Mouse (Mus musculus): ENCODE results near the gene Pik3c2g.

DNA sequence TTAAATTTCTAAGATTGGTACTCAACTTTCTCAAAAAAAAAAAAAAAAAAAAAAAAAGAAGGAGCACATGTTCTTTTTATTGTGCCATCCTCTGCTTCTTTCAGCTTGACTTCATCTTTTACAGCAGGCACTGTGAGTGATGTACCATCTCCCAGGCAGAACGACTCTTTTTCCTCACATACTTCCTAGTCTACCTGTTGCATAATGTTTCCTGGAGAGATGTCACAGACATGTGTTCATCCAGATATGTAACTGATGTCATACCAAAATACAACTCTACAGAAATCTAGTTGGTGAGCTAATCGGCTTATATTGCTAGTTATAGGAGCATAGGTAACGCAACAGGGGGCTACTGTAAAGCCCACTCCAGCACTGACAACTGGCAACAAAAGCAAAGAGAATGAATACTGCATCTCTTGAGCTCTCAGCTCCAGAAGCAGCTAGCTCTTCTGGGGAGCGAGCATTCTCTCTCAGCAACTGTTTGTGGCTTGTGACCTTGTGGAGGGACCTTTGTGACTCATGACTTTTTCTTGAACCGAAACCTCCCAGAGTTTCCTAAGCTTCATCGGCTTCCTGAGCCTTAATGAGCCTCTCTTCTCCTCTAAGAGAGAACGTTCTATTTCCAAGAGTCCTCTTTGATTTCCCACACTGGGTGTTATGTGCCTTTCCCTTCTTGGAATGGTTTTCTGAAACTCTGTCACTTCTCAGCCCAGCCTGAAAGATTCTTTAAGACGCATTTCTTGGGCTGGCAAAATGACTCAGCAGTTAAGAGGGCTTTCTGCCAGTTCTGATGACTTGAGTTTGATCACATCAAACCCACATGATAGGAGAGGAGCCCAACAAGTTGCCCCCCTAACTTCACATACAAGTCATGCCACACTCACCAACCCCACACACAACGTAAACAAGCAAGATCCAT, 148.9 kb downstream of the Pik3c2g start:
- TF ChIP-seq CTCF (IDR thresholded peaks at IDR 0.05; ENCODE audit: borderline replicate concordance, extremely low read depth, insufficient read depth, insufficient read length) (no peak), POLR2A (IDR thresholded peaks at IDR 0.05; ENCODE audit: borderline replicate concordance, extremely low read depth, insufficient read depth, insufficient read length, poor library complexity, severe bottlenecking) (no peak)

All from brain, embryonic 14.5 days (tissue).